Mouse (Mus musculus): ENCODE measurements around the gene Pacrg.

DNA sequence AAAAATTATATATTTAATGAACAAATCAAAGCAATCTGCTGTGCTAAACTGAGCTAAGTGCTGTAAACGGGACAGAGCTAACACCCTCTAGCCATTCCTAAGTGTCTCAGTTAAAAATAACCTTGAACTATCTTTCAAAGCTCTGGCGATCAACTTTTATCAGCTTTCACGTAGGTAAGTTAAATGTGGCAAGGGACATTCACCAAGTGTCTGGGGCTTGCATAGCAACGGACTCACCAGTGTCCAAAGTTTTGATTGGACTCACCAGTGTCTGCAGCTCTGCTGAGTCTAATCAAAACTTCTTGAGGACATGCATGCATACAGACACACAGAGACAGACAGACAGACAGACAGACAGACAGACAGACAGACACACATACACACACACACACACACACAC is 425.7 kb downstream of the Pacrg start:
- TF ChIP-seq CTCF (IDR thresholded peaks at IDR 0.05; ENCODE audit: low read depth) (no peak), EP300 (IDR thresholded peaks at IDR 0.05; ENCODE audit: low read depth) (no peak)
